Mouse (Mus musculus) mature B cell (primary cell): Measurements from ENCODE around the gene Igf1r.

ENCODE experiments used
- in situ Hi-C: fragments of 300-500 bp; cut with MboI; formaldehyde crosslinking; loops from 2 replicates; pipeline ENCODE4 v1.14.3; 2019

Gene Igf1r

DNA sequence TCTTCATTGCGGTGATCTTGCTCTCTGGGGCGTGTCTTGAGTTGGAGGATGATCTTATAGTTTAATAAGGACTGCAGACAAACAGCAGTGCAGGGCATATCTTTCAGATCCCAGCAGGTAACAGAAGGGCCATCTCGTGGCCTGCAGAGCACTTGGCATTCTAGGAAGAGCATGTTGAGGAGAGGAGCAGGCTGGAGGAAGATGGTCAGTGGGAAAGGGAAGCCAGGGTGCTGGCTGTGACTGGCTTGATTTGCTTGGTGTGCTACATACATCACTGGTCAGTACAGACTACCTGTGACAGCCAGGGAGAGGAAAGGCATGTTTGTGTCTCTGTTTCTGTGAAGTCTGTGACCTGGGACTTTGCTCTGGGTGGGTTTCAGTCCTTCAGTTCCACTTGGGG, 122.8 kb downstream of the Igf1r start:
- in situ Hi-C loops = no loop called here

DNA sequence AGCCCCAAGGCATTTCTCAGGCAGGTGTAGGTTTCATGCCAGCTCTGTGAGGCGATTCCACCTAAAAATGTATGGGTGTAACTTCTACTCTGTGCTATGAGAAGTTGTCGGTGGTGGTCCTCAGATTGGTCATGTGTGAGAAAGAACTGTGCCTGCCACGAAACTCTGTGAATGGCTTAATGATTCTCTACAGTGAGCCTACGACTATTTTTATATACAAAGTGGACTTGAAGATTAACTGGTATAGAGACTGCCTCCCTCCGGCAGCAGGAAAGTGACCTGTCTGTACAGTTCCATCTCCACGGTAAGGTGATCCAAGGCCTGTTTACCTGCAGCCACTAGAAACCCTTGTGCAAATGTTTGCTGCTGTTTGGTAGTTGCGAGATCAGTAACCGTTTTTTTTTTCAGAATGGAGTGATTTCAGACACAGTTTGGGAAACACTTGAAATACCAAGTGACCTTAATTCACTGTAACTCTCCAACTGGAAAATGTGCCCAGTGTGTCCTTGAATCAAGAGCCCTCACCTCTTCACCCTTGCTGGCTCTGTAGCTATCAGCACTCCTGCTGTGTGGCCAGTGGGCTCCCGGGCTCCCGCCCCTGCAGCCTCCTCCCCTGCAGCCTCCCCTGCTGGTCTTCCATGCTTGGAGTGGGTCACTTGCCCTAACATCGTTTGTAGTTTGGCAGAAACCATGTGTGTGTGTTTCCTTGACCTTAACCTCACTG, 127.7 kb downstream of the Igf1r start:
- in situ Hi-C loops = no loop called here

DNA sequence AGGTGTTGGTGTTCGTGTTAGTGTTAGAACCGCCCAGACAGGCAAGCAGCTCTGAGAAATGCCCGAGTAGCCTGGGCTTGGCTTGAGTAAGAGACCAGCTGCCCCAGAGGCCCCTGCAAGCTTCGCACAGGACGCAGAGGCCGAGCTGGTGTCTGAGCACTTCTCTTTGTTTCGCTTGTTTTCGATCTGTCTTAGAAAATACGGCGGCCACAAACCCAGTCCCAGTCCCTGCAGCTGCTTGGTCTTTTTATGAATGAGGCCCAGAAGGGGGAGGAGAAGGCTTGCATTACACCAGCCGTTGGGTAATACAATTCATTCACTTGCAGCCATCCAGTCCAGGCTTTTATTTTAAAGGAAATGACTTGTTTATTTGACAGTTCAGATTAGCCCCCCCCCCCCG, 132.7 kb downstream of the Igf1r start:
- in situ Hi-C loops = no loop called here

DNA sequence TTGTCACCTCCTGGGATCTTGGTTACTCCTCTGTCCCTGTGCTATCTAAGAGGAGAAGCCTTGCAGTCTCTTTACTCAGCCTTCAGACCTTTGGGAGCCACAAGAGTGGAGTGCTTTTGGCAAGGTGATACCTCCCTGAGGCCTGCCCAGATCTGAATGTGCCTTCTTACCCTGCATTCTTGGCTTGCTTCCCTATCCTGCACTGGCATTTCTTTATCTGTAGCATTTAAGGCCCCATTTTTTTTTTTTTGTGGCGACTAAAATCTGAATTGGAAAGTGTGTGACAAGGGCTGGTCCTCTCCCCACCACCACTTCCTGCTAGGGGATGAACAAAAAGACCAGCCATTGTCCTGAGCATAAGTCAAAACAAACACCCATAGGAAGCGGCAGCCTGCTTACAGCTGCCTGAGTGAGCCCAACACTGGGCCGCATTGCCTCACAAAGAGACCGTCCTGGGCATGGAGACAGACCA, 133.3 kb downstream of the Igf1r start:
- in situ Hi-C loops = no loop called here

DNA sequence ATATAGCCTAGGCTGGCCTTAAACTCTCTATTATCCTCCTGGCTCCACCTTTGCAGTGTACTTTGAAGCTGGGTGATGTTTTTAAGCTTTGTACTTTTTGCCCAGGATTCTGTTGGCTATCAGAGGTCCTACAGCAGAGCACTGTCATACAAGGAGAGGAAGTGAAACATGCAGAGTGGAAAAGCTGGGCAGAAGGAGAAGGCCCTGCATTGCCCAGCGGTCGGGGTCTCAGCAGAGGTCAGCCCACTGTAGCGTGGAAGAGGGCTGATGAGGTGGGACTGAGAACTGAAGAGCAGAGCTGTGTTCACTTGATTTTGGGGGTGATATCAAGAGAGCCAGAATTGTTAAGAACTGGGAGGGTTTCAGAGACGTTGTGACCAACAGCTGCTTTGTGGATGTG, 134.9 kb downstream of the Igf1r start:
- in situ Hi-C loops = no loop called here

DNA sequence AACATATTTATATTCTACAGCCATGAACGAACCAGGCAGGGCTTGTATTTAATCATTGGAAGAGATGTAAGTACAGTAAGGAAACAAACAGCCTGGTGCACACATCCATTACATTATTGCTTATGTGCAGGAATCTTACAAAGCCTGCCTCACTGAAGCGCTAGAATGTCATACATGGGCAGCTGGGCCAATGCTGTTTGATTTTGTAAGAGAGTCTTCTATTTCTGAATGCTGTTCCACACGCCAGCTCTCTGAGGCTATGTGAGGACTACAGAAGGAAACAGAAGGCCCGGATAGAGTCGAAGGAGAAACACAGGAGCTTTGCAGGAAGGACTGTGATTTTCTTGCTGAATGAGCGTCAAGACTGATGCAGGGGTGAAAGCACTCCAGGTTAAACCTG, 136.2 kb downstream of the Igf1r start:
- in situ Hi-C loops = no loop called here

DNA sequence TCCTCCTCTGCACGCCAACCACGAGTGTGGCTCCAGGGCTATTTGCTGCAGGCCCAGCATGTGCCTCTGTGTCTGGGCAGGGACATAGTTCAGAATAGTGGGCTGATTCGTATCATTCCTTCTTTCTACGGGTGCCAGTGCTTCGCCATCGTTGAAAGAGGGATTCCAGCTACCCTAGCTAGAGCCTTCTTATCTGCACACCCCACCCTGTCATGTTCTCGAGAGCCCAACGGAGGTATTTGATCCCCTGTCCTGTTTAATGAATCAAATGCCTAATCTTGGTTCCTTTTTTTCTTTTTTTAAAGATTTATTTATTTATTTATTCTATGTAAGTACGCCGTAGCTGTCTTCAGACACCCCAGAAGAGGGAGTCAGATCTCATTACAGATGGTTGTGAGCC, 137.1 kb downstream of the Igf1r start:
- in situ Hi-C loops = no loop called here

DNA sequence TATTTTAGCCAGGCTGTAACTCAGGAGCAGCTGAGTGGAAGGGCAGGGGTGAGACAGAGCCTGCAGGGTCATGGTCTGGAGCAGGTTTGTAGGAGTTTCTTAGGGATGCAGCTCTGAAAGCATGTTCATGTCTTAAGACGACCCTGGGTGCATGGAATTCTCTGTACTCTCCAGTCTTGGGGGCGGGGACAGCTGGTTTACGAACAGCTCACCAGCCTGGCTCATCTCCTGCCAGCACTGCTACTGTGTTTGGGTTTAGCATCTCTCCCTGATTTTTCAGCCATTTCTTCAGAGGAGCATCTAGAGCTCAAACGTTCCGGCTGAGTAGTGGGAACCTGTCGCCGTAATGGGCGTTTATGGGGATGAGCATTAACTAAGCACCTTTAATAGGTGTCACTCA, 137.9 kb downstream of the Igf1r start:
- in situ Hi-C loops = no loop called here

DNA sequence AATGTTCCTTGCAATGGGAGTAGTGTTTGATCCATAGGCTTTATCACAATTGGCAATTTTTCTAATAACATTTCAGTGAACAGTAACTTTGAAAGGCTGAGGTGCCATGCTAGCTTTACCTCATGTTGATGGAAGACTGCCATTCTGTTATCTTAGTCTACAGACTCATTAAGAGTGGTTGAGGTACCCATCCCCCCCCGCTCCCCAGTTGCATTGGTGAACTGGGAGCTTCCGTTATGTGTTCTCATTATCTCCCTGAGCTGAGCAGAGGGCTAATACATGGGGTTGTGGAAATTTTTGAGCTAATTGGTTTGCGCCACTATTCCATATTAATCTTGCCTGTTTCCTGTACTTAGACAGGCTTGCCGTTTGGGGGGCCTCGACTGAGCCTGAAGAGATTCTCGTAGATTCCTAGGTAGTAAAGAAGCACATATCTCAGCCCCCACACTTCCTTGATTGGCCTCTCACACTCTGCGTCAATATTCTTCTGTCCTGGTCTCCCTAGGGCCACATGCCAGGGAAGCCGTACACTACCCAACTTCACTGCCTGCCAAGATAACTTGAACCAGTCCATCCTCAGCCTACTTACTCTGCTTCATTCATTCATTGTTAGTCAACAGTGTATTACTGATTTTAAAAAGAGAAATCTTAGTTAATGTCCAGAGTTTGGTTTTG, 139.8 kb downstream of the Igf1r start:
- in situ Hi-C loops = no loop called here

DNA sequence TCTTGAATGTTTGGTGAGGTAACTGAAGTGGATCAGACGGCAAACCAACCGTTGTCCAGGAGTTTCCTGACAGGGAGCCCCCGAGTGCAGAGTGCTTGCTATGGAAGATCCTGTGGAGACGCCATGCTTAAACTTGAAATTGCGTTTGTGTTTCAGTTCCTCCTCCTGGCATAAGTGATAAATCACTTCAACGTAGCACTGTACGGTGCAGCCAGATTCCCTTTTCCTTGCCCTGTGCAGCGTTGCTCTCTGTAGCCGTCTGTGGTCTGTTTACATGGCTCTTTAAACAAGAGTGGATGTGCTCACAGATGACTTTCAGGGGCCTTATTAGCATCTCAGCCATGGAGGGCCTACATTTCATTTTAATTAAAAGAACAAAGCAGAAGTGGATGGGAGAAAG, 141.2 kb downstream of the Igf1r start:
- in situ Hi-C loops = no loop called here

DNA sequence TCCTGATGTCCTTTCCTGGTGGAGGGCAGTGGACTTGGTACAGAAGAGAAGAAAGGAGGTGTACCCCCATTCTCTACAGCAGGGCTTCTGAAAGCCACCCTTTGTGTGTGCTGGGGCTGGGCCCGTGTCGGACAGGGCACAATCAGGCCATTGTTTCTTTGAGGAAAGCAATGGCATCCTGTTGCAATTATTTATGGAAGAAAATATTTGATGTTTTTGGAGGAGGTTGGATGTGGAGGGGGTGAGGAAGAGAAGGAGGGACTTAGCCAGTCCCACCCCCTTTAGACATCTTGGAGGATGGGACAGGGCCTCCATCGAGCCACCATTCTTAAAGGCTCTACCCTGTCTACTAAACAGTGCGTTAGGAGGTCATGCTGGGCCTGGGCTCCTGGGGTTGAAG, 142.9 kb downstream of the Igf1r start:
- in situ Hi-C loops = no loop called here

DNA sequence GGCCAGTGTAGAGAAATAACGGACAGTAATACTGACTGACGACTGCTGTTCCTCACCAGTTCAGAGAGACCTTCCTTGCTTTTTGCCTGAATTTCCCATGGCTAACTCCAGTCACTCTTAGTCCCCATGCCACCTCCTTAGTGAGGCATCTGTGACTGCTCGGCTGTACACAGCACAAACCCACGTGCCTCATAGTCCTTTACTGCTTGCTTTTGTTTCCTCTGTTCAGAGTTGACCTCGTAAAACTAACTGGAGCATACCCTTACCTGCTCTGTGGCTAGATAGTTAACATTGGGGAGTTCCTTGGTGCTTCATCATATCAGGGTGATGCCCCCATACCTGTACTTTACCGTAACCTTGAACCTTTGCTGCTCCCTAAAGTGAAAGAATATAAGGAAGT, 143.8 kb downstream of the Igf1r start:
- in situ Hi-C loops = no loop called here

DNA sequence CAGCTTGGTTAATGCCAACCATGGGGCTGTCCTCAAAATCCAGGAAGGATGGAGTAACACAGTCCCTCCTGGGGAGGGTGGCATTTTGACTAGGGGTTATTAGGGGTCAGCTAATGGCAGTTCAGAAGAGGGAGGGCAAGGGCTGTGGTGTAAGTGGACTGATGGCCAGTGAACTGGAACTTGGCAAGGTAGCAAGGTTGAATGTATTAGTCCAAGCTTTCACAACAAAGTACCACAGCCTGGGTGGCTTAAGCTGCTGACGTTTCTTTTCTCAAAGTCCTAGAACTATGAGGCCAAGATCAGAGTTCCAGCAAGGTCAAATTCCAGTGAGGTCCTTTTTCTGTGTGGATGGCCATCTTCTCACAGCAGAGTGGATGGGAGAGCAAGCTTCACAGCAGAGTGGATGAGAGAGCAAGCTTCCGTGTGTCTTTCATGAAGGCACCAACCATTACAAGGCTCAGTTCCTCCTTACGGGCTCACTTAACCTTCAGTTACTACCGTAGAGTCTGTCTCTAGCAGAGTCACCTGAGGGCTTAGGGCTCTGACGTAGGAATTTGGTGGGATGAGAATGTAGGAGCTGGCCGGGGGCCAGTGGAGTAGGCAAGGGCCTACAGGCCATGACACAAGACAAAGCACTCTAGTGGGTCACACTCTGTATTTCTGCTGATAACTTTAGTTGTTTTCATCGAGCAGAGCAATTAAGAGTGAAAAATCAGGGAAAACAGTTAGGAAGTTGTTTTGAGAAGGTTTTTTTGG, 144.6 kb downstream of the Igf1r start:
- in situ Hi-C loops = no loop called here

DNA sequence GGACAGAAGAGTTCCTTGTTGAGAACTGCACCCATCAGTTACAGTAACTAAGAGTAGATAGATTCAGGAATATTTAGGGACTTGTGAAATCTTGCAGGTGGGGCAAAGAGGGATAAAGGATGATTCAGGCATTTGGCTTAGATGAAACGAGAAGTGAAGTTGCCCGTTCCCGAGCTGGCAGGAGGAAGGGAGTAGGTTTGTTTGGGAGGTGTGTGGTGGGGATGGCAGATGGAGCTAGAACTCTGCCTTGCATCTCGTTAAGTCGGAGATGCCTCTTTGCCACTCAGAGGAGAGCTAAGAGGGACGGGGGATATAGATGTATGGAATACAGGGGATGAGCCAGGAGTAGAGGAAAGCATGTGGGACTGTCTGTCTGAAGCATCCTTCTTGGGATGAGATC, 145.5 kb downstream of the Igf1r start:
- in situ Hi-C loops = no loop called here

DNA sequence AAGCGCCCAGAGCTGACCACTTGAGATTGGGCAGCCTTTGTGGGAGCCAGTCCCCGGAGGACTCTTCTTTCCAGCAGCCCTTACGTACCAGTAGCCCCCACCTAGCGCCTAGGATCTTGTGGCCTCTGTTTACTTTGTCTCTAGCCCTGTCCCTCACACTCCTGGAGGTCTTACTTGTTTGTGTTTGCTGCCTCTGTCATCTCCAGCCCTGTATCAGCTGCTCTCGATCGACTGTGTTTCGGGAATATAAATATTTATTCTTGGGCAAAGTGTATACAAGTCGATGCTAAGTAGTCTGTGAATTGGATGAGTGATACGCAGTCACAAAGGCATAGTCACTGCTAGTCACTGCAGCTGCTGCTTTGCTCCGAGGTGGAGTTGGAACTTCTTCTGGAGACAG, 147.8 kb downstream of the Igf1r start:
- in situ Hi-C loops = no loop called here

DNA sequence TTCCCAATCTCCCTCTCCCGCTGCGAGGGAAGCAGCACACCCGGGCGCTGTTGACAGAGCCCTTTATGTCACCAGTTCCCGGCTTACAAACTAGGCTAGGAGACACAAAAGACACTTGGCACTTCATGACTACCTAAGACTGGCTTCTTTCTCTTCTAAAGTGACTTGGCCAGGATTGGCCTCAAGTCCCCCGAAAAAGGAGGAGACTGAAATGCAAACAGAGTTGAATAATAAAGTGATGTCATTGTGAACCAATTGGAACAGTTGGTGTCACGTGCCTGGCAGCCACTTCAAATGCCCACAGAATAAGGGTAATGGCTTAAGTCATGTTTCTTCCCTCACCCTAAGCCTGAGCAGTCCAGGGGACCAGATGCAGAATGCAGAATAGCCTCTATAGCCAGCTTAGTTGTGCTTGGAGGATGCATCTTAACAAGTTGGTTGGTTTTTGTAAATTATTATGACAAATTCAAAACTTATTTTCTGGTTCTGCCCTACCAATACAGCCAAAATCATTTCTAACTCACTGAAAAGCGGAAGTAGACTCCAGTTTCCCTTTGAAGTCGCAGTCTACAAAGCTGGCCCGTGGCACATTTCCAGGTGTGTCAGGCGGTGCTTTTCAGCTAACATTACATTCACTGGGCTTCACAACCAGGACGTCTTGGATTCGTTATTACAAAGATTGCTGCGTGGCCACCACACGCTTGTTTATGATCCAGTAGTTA, 150.0 kb downstream of the Igf1r start:
- in situ Hi-C loops = no loop called here

DNA sequence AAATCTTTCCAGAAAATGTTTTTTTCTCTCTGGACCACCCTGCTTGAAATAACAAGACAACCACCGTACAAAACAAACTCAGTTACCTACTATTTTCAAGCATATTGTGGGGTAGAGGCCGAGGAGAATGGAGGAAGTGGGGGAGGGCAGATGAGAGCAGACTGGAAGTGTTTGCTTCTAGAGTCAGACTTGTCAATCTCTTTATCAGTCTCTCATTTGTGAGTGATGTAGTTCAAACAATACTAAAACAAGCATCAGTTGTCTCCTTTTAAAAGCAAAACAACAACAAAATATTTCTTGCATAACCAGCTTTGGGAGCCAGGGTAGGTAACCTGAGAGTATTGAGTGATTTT, 150.5 kb downstream of the Igf1r start:
- in situ Hi-C loops = no loop called here

DNA sequence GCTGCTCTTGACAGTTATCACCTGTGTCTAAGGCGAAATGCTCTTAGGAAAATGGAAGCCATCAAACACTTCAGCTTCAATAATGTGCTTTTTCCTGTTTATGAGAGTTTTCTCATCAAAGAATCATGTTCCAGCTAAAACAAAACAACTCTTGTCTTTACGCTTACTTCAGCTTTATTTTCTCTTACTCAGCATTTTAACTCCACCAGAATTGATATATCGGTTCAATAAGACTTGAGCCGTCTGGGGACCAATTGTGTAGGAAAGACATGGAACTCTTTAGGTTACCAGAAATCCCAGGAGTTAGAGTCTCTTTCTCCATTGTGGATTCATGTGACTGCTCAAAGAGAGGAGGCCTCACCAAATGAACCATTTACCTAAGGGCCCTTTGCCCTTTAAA, 158.9 kb downstream of the Igf1r start:
- in situ Hi-C loops = no loop called here

DNA sequence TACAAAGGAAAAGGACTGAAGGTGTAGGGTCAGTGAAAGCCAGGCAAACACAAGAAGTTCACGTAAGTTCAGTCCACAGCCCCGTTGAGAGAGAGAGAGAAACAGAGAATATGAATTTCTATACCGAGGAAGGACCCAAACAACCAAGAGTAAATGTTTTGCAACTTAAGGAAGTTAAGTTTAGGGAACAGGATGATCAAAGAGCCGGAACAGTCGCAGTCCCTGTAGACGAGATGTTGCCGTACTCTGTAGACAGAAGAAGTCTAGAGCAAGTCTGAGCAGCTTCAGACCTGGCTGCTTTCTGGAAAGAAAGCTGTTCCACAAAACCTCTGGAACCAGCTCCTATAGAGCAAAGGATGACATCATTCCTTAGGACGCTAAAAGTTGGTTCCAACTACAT, 160.0 kb downstream of the Igf1r start:
- in situ Hi-C loops = no loop called here

DNA sequence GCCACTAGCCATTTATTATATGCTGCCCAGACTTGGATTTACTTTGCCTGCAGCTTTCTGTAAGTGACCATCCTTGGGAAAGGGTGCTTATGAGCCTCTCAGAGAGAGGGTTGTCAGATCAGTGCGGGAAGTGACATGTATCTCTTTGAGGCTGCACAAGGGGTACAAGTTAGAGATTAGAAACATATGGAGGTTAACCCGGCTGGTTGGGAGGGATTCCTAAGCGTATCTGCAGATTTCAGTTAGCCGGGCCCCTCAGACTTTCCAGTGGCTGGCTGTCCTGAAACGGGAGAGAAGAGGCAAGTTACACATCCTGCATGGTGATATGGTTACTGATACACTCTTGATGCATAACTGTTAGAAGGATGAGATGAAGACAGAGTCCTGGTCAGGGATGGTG, 161.7 kb downstream of the Igf1r start:
- in situ Hi-C loops = no loop called here

DNA sequence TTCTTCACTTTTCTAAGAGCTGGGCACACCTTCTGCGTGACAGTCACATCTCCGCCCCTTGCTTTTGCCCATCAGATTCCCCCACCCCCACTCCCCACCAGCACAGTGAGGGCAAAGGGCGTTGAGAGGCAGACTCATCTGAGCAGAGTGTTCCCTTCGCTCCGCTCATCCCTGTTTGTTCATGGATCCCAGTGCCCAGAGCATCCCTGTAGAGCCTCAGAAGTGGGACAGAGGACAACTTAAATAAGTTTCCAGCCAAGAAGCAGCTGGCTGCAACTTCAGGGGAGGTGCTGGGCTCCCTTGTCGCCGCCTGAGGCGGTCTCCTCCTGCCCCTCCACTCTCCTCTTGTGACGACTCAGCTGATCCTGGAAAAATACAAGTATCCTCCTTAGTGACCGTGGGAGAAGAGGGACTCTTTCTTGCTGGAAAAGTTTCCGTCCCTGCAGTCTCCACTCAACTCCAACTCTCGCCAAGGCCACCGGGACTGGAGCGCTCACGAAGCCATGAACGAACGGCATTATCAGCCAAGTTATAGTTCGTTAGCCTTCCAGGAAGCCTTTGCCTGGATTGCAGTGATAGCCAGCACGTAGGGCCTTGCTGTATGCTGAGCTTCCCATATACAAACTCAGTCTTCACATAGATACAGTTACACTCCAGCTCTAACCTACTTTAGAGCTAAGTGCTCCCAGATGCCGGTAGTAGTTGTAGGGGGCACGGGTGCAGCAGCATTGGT, 162.5 kb downstream of the Igf1r start:
- in situ Hi-C loops = no loop called here

DNA sequence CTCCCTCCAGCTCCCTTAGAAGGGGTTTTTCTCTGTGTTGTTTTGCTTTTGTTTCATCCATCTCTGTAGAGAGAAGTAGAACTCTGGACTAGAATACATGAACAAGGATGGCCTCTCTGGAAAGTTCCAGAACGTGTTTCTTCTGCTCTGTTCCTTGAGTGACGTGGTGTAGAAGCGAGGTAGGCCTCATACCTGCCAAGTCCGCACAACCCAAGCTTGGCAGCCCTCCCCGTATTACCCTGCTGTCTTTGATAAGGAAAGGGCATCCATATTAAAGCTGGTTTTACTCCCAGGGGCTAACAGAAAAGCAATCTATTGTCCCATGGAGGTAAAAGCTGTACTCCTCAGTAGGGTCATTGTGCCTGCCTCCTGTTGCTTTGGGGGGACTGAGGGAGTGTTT, 164.9 kb downstream of the Igf1r start:
- in situ Hi-C loops = no loop called here
